Mouse (Mus musculus) ES-Bruce4 (cell line): ENCODE data around the gene Sike1. TPM values are rescaled to one million over a fixed set of nuclear protein-coding genes. Genes with fewer than 3 reads are reported as not detected.

Experiments used
- H3K27ac ChIP-seq: 2 replicates; pipeline ENCODE4 v1.5.1; 2012; ENCODE audit warnings: low read length, inconsistent platforms; ENCODE audit not compliant: insufficient read depth
- H3K27me3 ChIP-seq: 2 replicates; pipeline ENCODE4 v1.6.1; 2012; ENCODE audit warnings: mild to moderate bottlenecking, low read length, inconsistent platforms; ENCODE audit not compliant: control insufficient read depth, poor library complexity, insufficient read depth, severe bottlenecking
- H3K36me3 ChIP-seq: 2 replicates; pipeline ENCODE4 v1.6.1; 2012; ENCODE audit warnings: inconsistent platforms, mild to moderate bottlenecking, low read length, moderate library complexity; ENCODE audit not compliant: control insufficient read depth, poor library complexity, insufficient read depth, severe bottlenecking
- H3K4me1 ChIP-seq: one replicate; pipeline ENCODE4 v1.8.1; 2011; ENCODE audit warnings: low read length; ENCODE audit not compliant: control insufficient read depth, insufficient read depth
- H3K4me3 ChIP-seq: 2 replicates; pipeline ENCODE4 v1.5.1; 2011; ENCODE audit warnings: low read depth, mild to moderate bottlenecking, low read length
- H3K9ac ChIP-seq: 2 replicates; pipeline ENCODE4 v1.6.1; 2012; ENCODE audit warnings: low read depth, mild to moderate bottlenecking, inconsistent platforms; ENCODE audit not compliant: poor library complexity, severe bottlenecking
- H3K9me3 ChIP-seq: replicated peaks from 2 replicates; pipeline ENCODE4 v1.6.1; 2012; ENCODE audit warnings: mild to moderate bottlenecking, low read length, inconsistent platforms; ENCODE audit not compliant: control insufficient read depth, poor library complexity, insufficient read depth, severe bottlenecking
- CTCF ChIP-seq: IDR thresholded peaks from one replicate; pipeline ENCODE4 v1.8.1; 2011; ENCODE audit warnings: low read depth, low read length
- EP300 ChIP-seq: IDR thresholded peaks from 2 replicates; pipeline ENCODE4 v1.6.1; 2011; ENCODE audit warnings: low read depth, low read length; ENCODE audit not compliant: insufficient read depth
- POLR2A ChIP-seq: IDR thresholded peaks from one replicate; pipeline ENCODE4 v1.8.1; 2011; ENCODE audit warnings: low read length; ENCODE audit not compliant: insufficient read depth
- polyA plus RNA-seq: library from polyadenylated mRNA; stranded (reverse); fragments of >200 nt; gene quantifications from 2 replicates; pipeline ENCODE4 v1.2.4, GENCODE M21; 2011; ENCODE audit warnings: low read depth; ENCODE audit not compliant: missing spikeins, insufficient read depth, insufficient read length

The Sike1 gene
- polyA plus RNA-seq, 1 experiment: 65.5 TPM

- Histone ChIP-seq H3K4me3 (no peak overlapping the region), H3K27ac (no peak overlapping the region), H3K9me3 (no peaks in the 10 kb centered on the region), H3K36me3 (no peaks in the 10 kb centered on the region), H3K9ac (no peak overlapping the region), H3K27me3 (no peaks in the 10 kb centered on the region), H3K4me1 (no peaks in the 10 kb centered on the region)
- no peak for TF ChIP-seq POLR2A
- peak; percentile 36 for TF ChIP-seq CTCF
Measured at GRCm38 (mm10) chr3:102991041-102991440, 4.5 kb upstream of the Sike1 start.

GRCm38 (mm10) chr3:102992936-102993335 is 2.6 kb upstream of the Sike1 start:
- Histone ChIP-seq H3K9me3 (no peaks in the 10 kb centered on the region), H3K36me3 (peaks cover 4% of the 10 kb centered on the region; the same call in 1 of the 2 replicates), H3K4me3 (no peak overlapping the region), H3K27me3 (no peaks in the 10 kb centered on the region), H3K27ac (no peak overlapping the region), H3K4me1 (peaks cover 2% of the 10 kb centered on the region), H3K9ac (no peak overlapping the region)
- no peak for TF ChIP-seq POLR2A
- TF ChIP-seq CTCF: no peak
- TF ChIP-seq EP300: no peak

- Histone ChIP-seq H3K9ac (no peak overlapping the region), H3K27ac (no peak overlapping the region), H3K4me3 (no peak overlapping the region)
Measured at GRCm38 (mm10) chr3:102995233-102995604, 289 bp upstream of the Sike1 start.

GRCm38 (mm10) chr3:102997036-102997435 is 1.5 kb downstream of the Sike1 start:
- Histone ChIP-seq H3K9ac (no peak overlapping the region), H3K4me3 (no peak overlapping the region), H3K4me1 (peaks cover 2% of the 10 kb centered on the region), H3K27me3 (no peaks in the 10 kb centered on the region), H3K36me3 (peaks cover 10% of the 10 kb centered on the region), H3K27ac (no peak overlapping the region), H3K9me3 (no peaks in the 10 kb centered on the region)
- no peak for TF ChIP-seq CTCF
- TF ChIP-seq EP300: no peak
- TF ChIP-seq POLR2A: no peak

More at GRCm38 (mm10) chr3:102995233-102995604, 289 bp upstream of the Sike1 start:
- peaks cover 8% of the 10 kb centered on the region for H3K36me3 ChIP-seq
- peaks cover 2% of the 10 kb centered on the region for H3K4me1 ChIP-seq
- H3K9me3 ChIP-seq: no peaks in the 10 kb centered on the region
- TF ChIP-seq CTCF: no peak
- no peak for TF ChIP-seq POLR2A
- TF ChIP-seq EP300: no peak
- no peaks in the 10 kb centered on the region for H3K27me3 ChIP-seq

- Histone ChIP-seq H3K9me3 (no peaks in the 10 kb centered on the region), H3K27me3 (no peaks in the 10 kb centered on the region), H3K4me3 (no peak overlapping the region), H3K27ac (no peak overlapping the region), H3K36me3 (peaks cover 13% of the 10 kb centered on the region), H3K9ac (no peak overlapping the region), H3K4me1 (peaks cover 2% of the 10 kb centered on the region)
- TF ChIP-seq CTCF (no peak), POLR2A (no peak), EP300 (no peak)
Measured at GRCm38 (mm10) chr3:102997591-102997990, 2.1 kb downstream of the Sike1 start.

- Histone ChIP-seq H3K4me3 (no peak overlapping the region), H3K9me3 (no peaks in the 10 kb centered on the region), H3K4me1 (peaks cover 1% of the 10 kb centered on the region), H3K27me3 (no peaks in the 10 kb centered on the region), H3K36me3 (peaks cover 17% of the 10 kb centered on the region), H3K27ac (no peak overlapping the region), H3K9ac (no peak overlapping the region)
- TF ChIP-seq EP300: no peak
- TF ChIP-seq CTCF: no peak
- no peak for TF ChIP-seq POLR2A
Measured at GRCm38 (mm10) chr3:103001595-103001994, 6.1 kb downstream of the Sike1 start.

- Histone ChIP-seq H3K4me1 (no peaks in the 10 kb centered on the region), H3K9me3 (no peaks in the 10 kb centered on the region), H3K27me3 (no peaks in the 10 kb centered on the region), H3K36me3 (no peaks in the 10 kb centered on the region), H3K9ac (no peak overlapping the region), H3K4me3 (no peak overlapping the region), H3K27ac (no peak overlapping the region)
- TF ChIP-seq POLR2A (no peak), CTCF (no peak), EP300 (no peak)
Measured at GRCm38 (mm10) chr3:103017350-103017749, 21.8 kb downstream of the Sike1 start.
